Mouse (Mus musculus) C2C12 (cell line): ENCODE results near the gene Pigu. TPM values are rescaled to one million over a fixed set of nuclear protein-coding genes. Genes with fewer than 3 reads are reported as not detected.

Experiments used
- H3K27me3 ChIP-seq: one replicate; pipeline ENCODE4 v1.6.1; 2011; ENCODE audit not compliant: control insufficient read depth, insufficient read depth, insufficient read length
- H3K36me3 ChIP-seq: one replicate; pipeline ENCODE4 v1.6.1; 2011; ENCODE audit not compliant: control insufficient read depth, insufficient read depth
- H3K4me3 ChIP-seq: one replicate; pipeline ENCODE4 v1.5.1; 2011; ENCODE audit warnings: mild to moderate bottlenecking, control low read depth; ENCODE audit not compliant: poor library complexity, insufficient read depth, severe bottlenecking
- H3K79me2 ChIP-seq: one replicate; pipeline ENCODE4 v1.6.1; 2011; ENCODE audit not compliant: control insufficient read depth, insufficient read depth
- H3K79me3 ChIP-seq: one replicate; pipeline ENCODE4 v1.6.1; 2011; ENCODE audit warnings: low read depth, control low read depth
- H3ac ChIP-seq: one replicate; pipeline ENCODE3; 2011; ENCODE audit warnings: low read depth; ENCODE audit not compliant: control insufficient read depth, insufficient read length
- CEBPB ChIP-seq: IDR thresholded peaks from one replicate; pipeline ENCODE4 v1.6.1; 2011; ENCODE audit warnings: low read depth, mild to moderate bottlenecking, control low read depth, moderate library complexity
- CTCF ChIP-seq: IDR thresholded peaks from one replicate; pipeline ENCODE4 v1.5.1; 2011; ENCODE audit not compliant: control insufficient read depth, insufficient read depth, insufficient read length
- FOSL1 ChIP-seq: IDR thresholded peaks from one replicate; pipeline ENCODE4 v1.8.0; 2011; ENCODE audit warnings: mild to moderate bottlenecking, low read length; ENCODE audit not compliant: poor library complexity, insufficient read depth, severe bottlenecking
- MAX ChIP-seq: IDR thresholded peaks from one replicate; pipeline ENCODE4 v1.6.1; 2011; ENCODE audit warnings: mild to moderate bottlenecking, control low read depth
- MYOD1 ChIP-seq: IDR thresholded peaks from one replicate; pipeline ENCODE4 v1.6.1; 2011; ENCODE audit warnings: low read depth; ENCODE audit not compliant: control insufficient read depth, insufficient read length
- MYOG ChIP-seq: IDR thresholded peaks from one replicate; pipeline ENCODE4 v1.6.1; 2011; ENCODE audit not compliant: control insufficient read depth, insufficient read length; ENCODE audit errors: extremely low read depth
- USF1 ChIP-seq: IDR thresholded peaks from one replicate; pipeline ENCODE4 v1.6.1; 2011; ENCODE audit warnings: low read depth, mild to moderate bottlenecking, control low read depth, moderate library complexity
- polyA plus RNA-seq: library from polyadenylated mRNA; unstranded; fragments of >200 nt; fragmentation: generic; extraction: Trizol; gene quantifications from one replicate; pipeline ENCODE4 v1.2.1, GENCODE M21; 2012; ENCODE audit warnings: missing spikeins

Gene Pigu
- polyA plus RNA-seq, 1 experiment: 30.7 TPM

DNA sequence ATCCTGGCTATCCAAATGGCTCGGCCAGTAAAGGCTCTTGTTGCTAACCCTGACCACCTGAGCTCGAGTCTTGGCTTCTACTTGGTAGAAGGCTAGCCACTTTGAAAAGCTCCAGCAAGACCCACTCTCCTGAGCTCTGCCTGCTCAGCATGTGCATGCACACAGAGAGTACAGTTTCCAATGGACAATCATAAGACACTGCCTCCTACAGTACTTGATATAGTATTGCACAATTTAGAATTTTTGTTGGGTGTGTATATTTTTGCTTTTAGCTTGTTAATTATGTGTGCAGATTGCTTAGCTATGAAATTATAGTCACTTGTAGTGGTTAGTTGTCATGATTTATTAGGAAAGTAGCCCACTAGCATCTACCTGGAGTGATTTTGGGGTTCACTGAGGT is 108.5 kb downstream of the Pigu start:
- Histone ChIP-seq H3K27me3 (no peaks in the 10 kb centered on the region), H3K79me2 (no peaks in the 10 kb centered on the region), H3K79me3 (no peaks in the 10 kb centered on the region), H3K4me3 (no peak overlapping the region), H3K36me3 (peaks cover 73% of the 10 kb centered on the region), H3ac (no peak overlapping the region)
- no peak for TF ChIP-seq CEBPB
- no peak for TF ChIP-seq MYOD1
- no peak for TF ChIP-seq MYOG
- no peak for TF ChIP-seq MAX
- TF ChIP-seq USF1: no peak

DNA sequence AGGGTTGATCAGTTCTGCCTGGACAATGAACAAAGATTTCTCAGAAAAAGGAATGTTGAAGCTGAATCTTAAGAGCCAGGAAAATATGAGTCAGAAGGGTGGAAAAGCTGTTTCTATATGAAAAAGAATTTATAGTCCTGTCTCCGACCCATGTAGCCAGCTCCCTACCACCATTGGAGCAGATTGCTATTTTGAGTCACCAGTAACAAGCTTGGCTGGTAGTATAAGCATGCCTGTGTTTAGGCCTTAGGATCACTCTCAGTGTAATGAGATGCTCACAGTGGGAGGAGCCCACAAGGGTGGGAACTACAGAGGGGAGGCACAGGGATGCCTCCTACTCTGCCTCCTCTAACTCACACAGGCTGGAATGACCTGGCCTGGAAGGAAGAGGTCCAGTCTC is 109.0 kb downstream of the Pigu start:
- Histone ChIP-seq H3K27me3 (no peaks in the 10 kb centered on the region), H3K79me2 (no peaks in the 10 kb centered on the region), H3K79me3 (no peaks in the 10 kb centered on the region), H3K4me3 (no peak overlapping the region), H3K36me3 (peaks cover 78% of the 10 kb centered on the region), H3ac (no peak overlapping the region)
- TF ChIP-seq FOSL1 (no peak), USF1 (no peak), MYOD1 (no peak), MYOG (no peak), CTCF (no peak), CEBPB (no peak), MAX (no peak)

DNA sequence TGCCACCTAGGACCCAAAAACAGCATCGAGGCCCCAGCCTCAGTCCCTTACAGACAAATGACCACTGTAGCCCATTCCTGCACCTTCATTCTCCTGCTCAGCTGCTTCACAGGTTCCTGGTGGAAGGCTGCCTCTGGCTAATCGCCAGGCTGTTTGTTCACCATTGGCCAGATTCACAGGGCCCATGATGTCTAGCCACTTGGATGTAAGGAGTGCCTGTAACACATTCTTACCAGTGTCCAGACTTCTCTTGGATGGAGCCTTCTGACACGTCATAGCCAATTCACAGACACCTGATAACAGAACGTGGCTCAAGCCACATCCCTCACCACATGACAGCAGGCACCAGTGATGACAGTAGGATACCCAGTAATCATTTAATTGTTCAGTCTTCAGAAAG is 111.0 kb downstream of the Pigu start:
- no peak overlapping the region for H3ac ChIP-seq
- H3K27me3 ChIP-seq: no peaks in the 10 kb centered on the region
- no peak overlapping the region for H3K4me3 ChIP-seq
- TF ChIP-seq MAX (no peak), CTCF (no peak), USF1 (no peak), CEBPB (no peak), FOSL1 (no peak), MYOD1 (no peak), MYOG (no peak)
- H3K79me3 ChIP-seq: peaks cover 6% of the 10 kb centered on the region
- H3K79me2 ChIP-seq: peaks cover 7% of the 10 kb centered on the region
- H3K36me3 ChIP-seq: peaks cover 82% of the 10 kb centered on the region

DNA sequence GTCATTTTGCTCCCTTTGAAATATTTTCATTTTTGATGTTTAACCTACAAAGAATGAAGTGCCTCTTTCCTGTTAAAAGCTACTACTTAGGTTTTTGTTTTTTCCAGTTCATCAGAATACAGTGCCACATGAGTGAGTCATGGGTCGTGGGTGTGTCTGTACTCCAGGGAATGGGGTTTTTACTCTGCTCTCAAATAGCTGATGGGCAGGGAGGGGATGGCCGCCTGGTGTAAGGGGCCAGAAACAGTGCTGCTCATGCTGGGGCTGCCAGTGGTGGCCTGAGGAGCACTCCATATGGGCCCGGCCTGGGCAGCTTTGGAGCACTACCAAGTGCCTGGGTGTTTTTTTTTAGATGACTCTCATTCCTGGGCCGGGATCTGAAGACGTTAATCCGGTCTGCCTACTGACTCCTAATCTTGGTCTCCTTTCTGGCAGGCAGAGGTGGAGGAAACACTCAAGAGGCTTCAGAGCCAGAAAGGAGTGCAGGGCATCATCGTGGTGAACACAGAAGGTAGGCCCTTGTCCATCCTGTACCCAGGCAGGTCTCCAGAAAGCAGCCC is 114.9 kb downstream of the Pigu start:
- Histone ChIP-seq H3K36me3 (peaks cover 43% of the 10 kb centered on the region), H3K27me3 (no peaks in the 10 kb centered on the region), H3ac (no peak overlapping the region), H3K79me2 (peaks cover 45% of the 10 kb centered on the region), H3K79me3 (peaks cover 42% of the 10 kb centered on the region), H3K4me3 (no peak overlapping the region)
- TF ChIP-seq MAX (peak; percentile 29), MYOD1 (no peak)

DNA sequence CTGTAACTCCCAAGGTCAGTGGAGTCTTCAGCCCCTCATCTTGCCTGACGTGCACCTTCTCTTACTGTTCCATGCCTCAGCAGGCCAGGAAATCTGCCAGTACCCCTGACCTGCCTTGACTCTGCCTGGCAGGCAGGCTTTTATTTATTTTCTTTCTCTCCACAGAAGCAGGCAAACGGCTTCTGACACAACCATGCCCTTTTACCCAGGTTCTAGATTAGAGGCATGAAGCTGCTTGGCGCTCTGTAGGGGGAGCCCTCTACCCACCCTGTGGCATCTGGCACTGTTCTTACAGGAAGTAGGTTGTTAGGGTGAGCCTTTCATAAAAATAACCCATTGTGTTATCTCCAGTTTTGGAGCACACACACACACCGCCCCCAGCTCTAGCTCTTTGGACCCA is 116.3 kb downstream of the Pigu start:
- peaks cover 48% of the 10 kb centered on the region for H3K79me3 ChIP-seq
- H3K79me2 ChIP-seq: peaks cover 54% of the 10 kb centered on the region
- H3ac ChIP-seq: no peak overlapping the region
- TF ChIP-seq MYOD1: no peak
- TF ChIP-seq USF1: no peak
- no peak for TF ChIP-seq MAX
- TF ChIP-seq FOSL1: no peak
- TF ChIP-seq CEBPB: no peak
- no peak for TF ChIP-seq MYOG
- no peak for TF ChIP-seq CTCF
- no peak overlapping the region for H3K4me3 ChIP-seq
- H3K27me3 ChIP-seq: no peaks in the 10 kb centered on the region
- peaks cover 31% of the 10 kb centered on the region for H3K36me3 ChIP-seq

DNA sequence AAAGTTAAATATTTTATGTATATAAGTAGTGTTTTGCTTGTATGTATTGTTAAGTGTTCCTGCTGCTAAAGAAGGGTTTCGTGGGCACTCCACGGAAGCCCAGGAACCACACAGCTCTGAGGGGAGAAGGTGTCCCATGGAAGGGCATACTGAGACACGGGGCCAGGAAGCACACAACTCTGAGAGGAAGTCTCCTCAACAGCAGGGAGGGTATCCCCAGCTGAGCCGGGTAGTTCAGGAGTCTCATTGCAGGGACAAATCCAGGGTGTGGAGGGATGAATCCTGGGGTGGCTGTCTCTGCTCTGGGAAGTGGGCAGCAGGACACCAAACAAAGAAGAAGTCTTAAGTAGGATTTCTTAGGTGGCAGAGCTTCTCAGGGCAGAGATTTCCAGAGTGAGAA is 120.0 kb downstream of the Pigu start:
- Histone ChIP-seq H3K79me2 (peaks cover 54% of the 10 kb centered on the region), H3K4me3 (peak overlapping the region; percentile 71), H3K36me3 (no peaks in the 10 kb centered on the region), H3K27me3 (no peaks in the 10 kb centered on the region), H3ac (peak overlapping the region; percentile 55), H3K79me3 (peaks cover 48% of the 10 kb centered on the region)
- TF ChIP-seq CTCF (no peak), MYOG (no peak), MAX (no peak), CEBPB (no peak), MYOD1 (no peak), USF1 (no peak), FOSL1 (no peak)
